Mouse (Mus musculus): ENCODE data around the gene Fam213a. TPM values are rescaled to one million over a fixed set of nuclear protein-coding genes. Genes with fewer than 3 reads are reported as not detected.

The Fam213a gene
- polyA plus RNA-seq, 1 experiment from 2014 or later, result 46.7 TPM

GRCm38 (mm10) chr14:41021246-41021645 is 7.7 kb upstream of the Fam213a start:
- H3K9me3 ChIP-seq, result no peaks in the 10 kb centered on the region
- H3K9ac ChIP-seq (replicated peaks), result no peak overlapping the region
- no peak for ATAC-seq (ENCODE audit: low FRiP score, low read depth)
- H3K4me2 ChIP-seq (replicated peaks), result no peak overlapping the region
- 81% methylated on average over 3 of the region's 3 CpGs for WGBS
- no peaks in the 10 kb centered on the region for H3K4me1 ChIP-seq
- H3K27ac ChIP-seq (replicated peaks), result no peak overlapping the region
- H3K4me3 ChIP-seq, result no peak overlapping the region
- H3K27me3 ChIP-seq, result no peaks in the 10 kb centered on the region
- no peaks in the 10 kb centered on the region for H3K36me3 ChIP-seq

GRCm38 (mm10) chr14:41017460-41017859 is 3.9 kb upstream of the Fam213a start:
- Histone ChIP-seq H3K36me3 (no peaks in the 10 kb centered on the region), H3K4me1 (peaks cover 8% of the 10 kb centered on the region; the same call in 1 of the 2 replicates), H3K4me3 (no peak overlapping the region), H3K9me3 (no peaks in the 10 kb centered on the region), H3K9ac (replicated peaks) (no peak overlapping the region), H3K4me2 (replicated peaks) (no peak overlapping the region), H3K27me3 (no peaks in the 10 kb centered on the region), H3K27ac (replicated peaks) (no peak overlapping the region)
- WGBS, result 77% methylated on average over 5 of the region's 5 CpGs
- ATAC-seq (ENCODE audit: low FRiP score, low read depth), result no peak

DNA sequence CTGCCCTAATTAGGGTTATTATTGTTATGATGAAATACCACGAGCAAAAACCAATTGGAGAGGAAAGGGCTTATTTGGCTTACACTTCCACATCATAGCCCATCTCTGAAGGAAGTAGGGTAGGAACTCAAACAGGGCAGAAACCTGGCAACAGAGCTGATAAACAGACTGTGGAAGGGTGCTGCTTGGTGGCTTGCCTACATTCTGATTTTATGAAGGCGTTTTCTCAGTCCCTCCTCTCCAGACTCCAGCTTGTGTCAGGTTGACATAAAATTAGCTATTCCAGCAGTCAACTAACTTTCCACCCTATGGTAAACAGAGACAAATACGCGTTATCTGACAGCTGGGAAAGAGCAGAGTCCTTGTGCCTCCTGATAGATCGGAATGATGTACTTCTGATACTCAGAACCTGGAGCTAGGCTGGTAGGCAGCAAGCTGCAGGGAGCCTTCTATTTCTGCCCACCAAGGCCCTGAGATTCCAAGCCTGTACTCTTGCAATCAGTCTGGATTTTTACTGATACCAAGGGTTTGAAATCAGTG is 1.2 kb upstream of the Fam213a start:
- WGBS, result 81% methylated on average over 5 of the region's 5 CpGs
- no peak overlapping the region for H3K9ac ChIP-seq (replicated peaks)
- H3K4me2 ChIP-seq (replicated peaks), result no peak overlapping the region
- H3K27ac ChIP-seq (replicated peaks), result no peak overlapping the region
- H3K4me3 ChIP-seq, result no peak overlapping the region
- no peaks in the 10 kb centered on the region for H3K9me3 ChIP-seq
- no peak for ATAC-seq (ENCODE audit: low FRiP score, low read depth)
- H3K27me3 ChIP-seq, result no peaks in the 10 kb centered on the region
- H3K4me1 ChIP-seq, result peaks cover 8% of the 10 kb centered on the region; the same call in 1 of the 2 replicates
- H3K36me3 ChIP-seq, result no peaks in the 10 kb centered on the region

DNA sequence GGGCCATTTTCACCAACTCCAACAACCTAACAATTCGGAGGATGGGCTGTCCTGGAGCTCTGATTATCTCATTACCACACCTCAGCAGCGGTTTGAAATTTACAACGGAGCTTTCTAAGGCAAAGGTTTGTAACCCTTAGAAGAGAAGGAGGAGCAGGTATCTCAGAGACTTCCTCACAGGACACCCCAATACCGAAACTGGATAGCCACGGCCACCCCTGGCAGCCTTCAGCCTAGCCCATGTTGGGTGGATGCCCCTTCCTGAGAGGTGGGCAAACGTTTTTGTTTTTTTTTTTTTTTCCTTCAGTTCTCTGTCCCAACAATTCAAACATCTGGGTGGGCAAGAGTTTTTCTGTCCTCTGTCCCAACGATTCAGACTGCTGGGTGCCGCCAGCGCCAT is 445 bp downstream of the Fam213a start:
- 21% methylated on average over 9 of the region's 9 CpGs for WGBS
- Histone ChIP-seq H3K27me3 (no peaks in the 10 kb centered on the region), H3K4me2 (replicated peaks) (peak overlapping the region; percentile 71), H3K9ac (replicated peaks) (peak overlapping the region; percentile 65), H3K4me3 (peak overlapping the region; percentile 63), H3K9me3 (no peaks in the 10 kb centered on the region), H3K36me3 (no peaks in the 10 kb centered on the region), H3K4me1 (peaks cover 8% of the 10 kb centered on the region; the same call in 1 of the 2 replicates), H3K27ac (replicated peaks) (peak overlapping the region; percentile 70; the same call in 1 of the 2 replicates)
- ATAC-seq (ENCODE audit: low FRiP score, low read depth), result peak; percentile 1; the same call in 1 of the 2 replicates

GRCm38 (mm10) chr14:41011916-41012315 is 1.7 kb downstream of the Fam213a start:
- Histone ChIP-seq H3K4me1 (peaks cover 8% of the 10 kb centered on the region; the same call in 1 of the 2 replicates), H3K27ac (replicated peaks) (no peak overlapping the region), H3K27me3 (no peaks in the 10 kb centered on the region), H3K4me3 (no peak overlapping the region), H3K36me3 (no peaks in the 10 kb centered on the region), H3K9me3 (no peaks in the 10 kb centered on the region), H3K9ac (replicated peaks) (no peak overlapping the region), H3K4me2 (replicated peaks) (no peak overlapping the region)
- WGBS, result 93% methylated on average over 3 of the region's 3 CpGs
- no peak for ATAC-seq (ENCODE audit: low FRiP score, low read depth)

GRCm38 (mm10) chr14:41008138-41008537 is 5.5 kb downstream of the Fam213a start:
- 56% methylated on average over 2 of the region's 2 CpGs for WGBS
- Histone ChIP-seq H3K9ac (replicated peaks) (no peak overlapping the region), H3K4me1 (peaks cover 19% of the 10 kb centered on the region), H3K9me3 (no peaks in the 10 kb centered on the region), H3K36me3 (no peaks in the 10 kb centered on the region), H3K27ac (replicated peaks) (no peak overlapping the region), H3K27me3 (0 out of 2 replicates have a peak, but pooled peaks cover 3% of the 10 kb centered on the region), H3K4me3 (no peak overlapping the region), H3K4me2 (replicated peaks) (no peak overlapping the region)
- ATAC-seq (ENCODE audit: low FRiP score, low read depth), result no peak

GRCm38 (mm10) chr14:41007641-41008040 is 5.9 kb downstream of the Fam213a start:
- 47% methylated on average over 5 of the region's 5 CpGs for WGBS
- H3K27ac ChIP-seq (replicated peaks), result no peak overlapping the region
- no peak for ATAC-seq (ENCODE audit: low FRiP score, low read depth)
- H3K4me1 ChIP-seq, result peaks cover 16% of the 10 kb centered on the region
- no peak overlapping the region for H3K9ac ChIP-seq (replicated peaks)
- 0 out of 2 replicates have a peak, but pooled peaks cover 3% of the 10 kb centered on the region for H3K27me3 ChIP-seq
- H3K36me3 ChIP-seq, result no peaks in the 10 kb centered on the region
- no peak overlapping the region for H3K4me3 ChIP-seq
- no peak overlapping the region for H3K4me2 ChIP-seq (replicated peaks)
- no peaks in the 10 kb centered on the region for H3K9me3 ChIP-seq

DNA sequence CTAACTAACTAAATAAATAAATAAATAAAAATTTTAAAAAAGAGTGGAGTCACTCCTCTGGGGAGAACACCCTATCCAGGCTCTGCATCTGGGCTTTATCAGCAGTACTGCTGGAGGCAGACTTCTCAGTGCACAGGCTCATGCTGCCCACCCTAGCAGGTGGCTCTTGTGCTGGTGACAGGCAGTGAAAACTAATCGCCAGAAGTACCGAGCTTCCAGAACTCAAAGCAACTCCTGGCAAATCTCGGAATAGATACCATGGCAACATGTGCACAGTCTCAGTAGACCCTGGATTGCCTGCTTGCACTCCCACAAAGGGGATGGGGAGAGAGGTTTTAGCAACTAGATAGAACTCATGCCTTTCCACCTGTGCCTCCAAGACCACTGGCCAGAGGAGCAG is 6.7 kb downstream of the Fam213a start:
- H3K4me2 ChIP-seq (replicated peaks), result no peak overlapping the region
- 0 out of 2 replicates have a peak, but pooled peaks cover 3% of the 10 kb centered on the region for H3K27me3 ChIP-seq
- no peak overlapping the region for H3K27ac ChIP-seq (replicated peaks)
- no peaks in the 10 kb centered on the region for H3K9me3 ChIP-seq
- H3K9ac ChIP-seq (replicated peaks), result no peak overlapping the region
- no peak overlapping the region for H3K4me3 ChIP-seq
- H3K4me1 ChIP-seq, result peaks cover 16% of the 10 kb centered on the region
- peaks cover under 1% of the 10 kb centered on the region; the same call in 1 of the 2 replicates for H3K36me3 ChIP-seq
- ATAC-seq (ENCODE audit: low FRiP score, low read depth), result no peak
- 69% methylated on average over 3 of the region's 3 CpGs for WGBS

DNA sequence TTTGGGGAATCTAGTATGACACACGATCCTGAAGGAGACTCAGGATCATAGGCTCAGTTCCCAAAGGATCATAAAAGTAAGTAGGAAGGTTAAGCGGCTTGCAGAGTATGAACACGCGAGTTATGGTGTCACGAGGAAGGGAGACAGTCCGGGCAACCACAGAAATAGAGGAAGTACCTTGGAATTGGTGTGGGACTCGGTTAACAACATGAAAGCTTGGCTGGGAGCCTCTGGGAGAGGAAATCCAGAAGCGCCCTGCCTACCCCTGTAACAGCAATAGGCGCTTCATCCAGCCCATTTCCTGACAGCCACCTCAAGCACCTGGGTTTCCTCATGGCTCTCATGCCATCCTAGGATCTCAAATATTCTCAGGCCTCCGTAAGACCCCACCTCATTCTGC is 7.3 kb downstream of the Fam213a start:
- Histone ChIP-seq H3K4me1 (peaks cover 16% of the 10 kb centered on the region), H3K4me2 (replicated peaks) (no peak overlapping the region), H3K27ac (replicated peaks) (no peak overlapping the region), H3K27me3 (0 out of 2 replicates have a peak, but pooled peaks cover 3% of the 10 kb centered on the region), H3K9me3 (no peaks in the 10 kb centered on the region), H3K4me3 (no peak overlapping the region), H3K36me3 (peaks cover 7% of the 10 kb centered on the region; the same call in 1 of the 2 replicates), H3K9ac (replicated peaks) (no peak overlapping the region)
- ATAC-seq (ENCODE audit: low FRiP score, low read depth), result no peak
- WGBS, result 94% methylated on average over 10 of the region's 10 CpGs

DNA sequence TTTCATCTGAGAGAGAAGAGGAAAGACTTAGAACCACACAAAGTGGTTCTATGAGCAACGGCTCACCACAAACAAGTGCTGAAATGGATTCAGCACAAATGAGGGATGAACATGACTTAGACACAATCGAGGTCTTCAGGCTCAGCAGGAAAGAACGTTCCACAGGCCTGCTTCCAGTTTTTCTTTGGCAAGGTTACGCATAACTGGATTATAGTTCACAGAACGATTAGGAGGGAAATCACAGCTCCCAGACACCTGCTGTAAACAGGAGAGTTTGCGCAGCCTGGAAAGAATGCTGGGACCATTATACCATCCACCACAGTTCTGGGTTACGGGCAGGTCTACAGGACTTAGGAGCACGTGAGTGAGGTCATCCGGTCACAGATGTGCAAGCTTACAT is 7.9 kb downstream of the Fam213a start:
- ATAC-seq (ENCODE audit: low FRiP score, low read depth), result no peak
- H3K4me1 ChIP-seq, result peaks cover 16% of the 10 kb centered on the region
- no peak overlapping the region for H3K27ac ChIP-seq (replicated peaks)
- H3K9ac ChIP-seq (replicated peaks), result no peak overlapping the region
- 73% methylated on average over 9 of the region's 9 CpGs for WGBS
- H3K4me3 ChIP-seq, result no peak overlapping the region
- no peaks in the 10 kb centered on the region for H3K9me3 ChIP-seq
- no peak overlapping the region for H3K4me2 ChIP-seq (replicated peaks)
- 0 out of 2 replicates have a peak, but pooled peaks cover 3% of the 10 kb centered on the region for H3K27me3 ChIP-seq
- H3K36me3 ChIP-seq, result peaks cover 11% of the 10 kb centered on the region; the same call in 1 of the 2 replicates

DNA sequence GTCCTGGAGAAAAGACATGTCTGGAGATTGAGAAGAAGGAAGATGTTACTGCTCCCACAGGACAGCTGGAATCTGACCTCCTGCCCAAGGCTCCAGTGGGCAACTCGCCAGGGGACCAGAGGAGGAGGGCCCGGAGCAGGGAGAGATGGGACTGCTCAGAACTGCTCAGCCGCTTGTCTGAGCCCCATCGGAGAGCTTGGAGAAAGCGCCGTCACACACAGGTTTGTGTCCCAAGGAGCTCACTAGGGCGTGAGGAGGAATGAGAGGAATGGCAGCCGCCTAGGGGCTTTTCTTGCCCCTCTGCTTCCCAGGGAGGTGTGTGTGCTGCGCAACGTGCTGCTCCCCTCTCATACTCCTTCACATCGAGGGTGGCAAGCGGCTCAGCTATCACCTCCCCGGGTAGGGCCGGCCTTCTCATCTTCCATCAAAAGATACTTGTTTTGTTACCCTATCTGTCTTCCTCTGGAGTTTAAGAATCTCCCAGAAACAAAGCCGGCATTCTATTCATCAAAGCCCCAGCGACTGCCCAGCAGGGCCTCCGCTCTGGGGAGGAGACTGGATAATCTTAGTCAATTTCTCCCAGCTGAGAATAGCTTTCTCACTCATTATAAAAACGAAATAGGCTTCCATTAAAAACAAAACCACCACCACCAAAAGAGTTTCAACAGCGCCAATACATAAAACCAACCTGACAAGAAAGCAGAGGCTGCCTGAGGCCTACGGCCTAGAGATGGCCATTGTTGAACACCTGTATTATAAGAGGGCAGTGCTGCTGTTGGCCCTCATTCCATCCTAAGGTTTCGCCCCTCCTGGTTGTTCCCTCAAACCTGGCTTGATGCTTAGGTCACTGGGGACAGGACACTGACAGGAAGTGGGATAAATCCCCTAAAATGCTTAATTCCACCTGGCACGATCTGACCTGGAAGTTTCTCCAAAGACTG is 9.1 kb downstream of the Fam213a start:
- ATAC-seq (ENCODE audit: low FRiP score, low read depth), result 0 out of 2 replicates have a peak, but pooled peaks have one; percentile 32
- H3K9ac ChIP-seq (replicated peaks), result 0 out of 2 replicates have a peak overlapping the region, but pooled peaks have one; percentile 1
- WGBS, result 8% methylated on average over 22 of the region's 22 CpGs
- H3K4me3 ChIP-seq, result no peak overlapping the region
- peak overlapping the region; percentile 39 for H3K4me2 ChIP-seq (replicated peaks)
- 0 out of 2 replicates have a peak overlapping the region, but pooled peaks have one; percentile 15 for H3K27ac ChIP-seq (replicated peaks)
- H3K4me1 ChIP-seq, result peaks cover 16% of the 10 kb centered on the region
- 0 out of 2 replicates have a peak, but pooled peaks cover 3% of the 10 kb centered on the region for H3K27me3 ChIP-seq
- peaks cover 12% of the 10 kb centered on the region; the same call in 1 of the 2 replicates for H3K36me3 ChIP-seq
- H3K9me3 ChIP-seq, result no peaks in the 10 kb centered on the region

DNA sequence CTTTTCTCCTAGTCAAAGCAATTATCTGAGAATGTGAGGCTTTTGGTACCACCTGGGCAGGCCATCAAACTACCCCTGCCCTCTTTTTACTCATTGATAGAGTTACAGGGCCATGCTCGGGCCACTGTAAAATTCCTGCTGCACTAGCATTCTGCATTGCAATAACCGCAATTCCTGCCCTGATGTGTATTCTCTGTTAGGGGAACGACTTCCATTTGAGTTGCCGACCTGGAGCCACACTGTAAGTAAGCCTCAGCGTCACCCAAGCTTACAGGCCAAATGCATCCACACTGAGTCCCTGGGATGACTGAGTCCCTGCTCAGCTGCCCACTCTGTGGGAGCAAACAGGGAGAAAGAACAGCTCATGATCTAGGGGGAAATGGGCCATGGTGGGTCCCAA is 12.0 kb downstream of the Fam213a start:
- Histone ChIP-seq H3K27ac (replicated peaks) (no peak overlapping the region), H3K4me1 (peaks cover 16% of the 10 kb centered on the region), H3K4me3 (no peak overlapping the region), H3K9ac (replicated peaks) (no peak overlapping the region), H3K4me2 (replicated peaks) (no peak overlapping the region), H3K36me3 (peaks cover 31% of the 10 kb centered on the region), H3K9me3 (no peaks in the 10 kb centered on the region), H3K27me3 (0 out of 2 replicates have a peak, but pooled peaks cover 3% of the 10 kb centered on the region)
- WGBS, result 91% methylated on average over 5 of the region's 5 CpGs
- no peak for ATAC-seq (ENCODE audit: low FRiP score, low read depth)

Data from midbrain, embryonic 12.5 days (tissue).